Mouse (Mus musculus): ENCODE measurements around the gene Mpzl3.

DNA sequence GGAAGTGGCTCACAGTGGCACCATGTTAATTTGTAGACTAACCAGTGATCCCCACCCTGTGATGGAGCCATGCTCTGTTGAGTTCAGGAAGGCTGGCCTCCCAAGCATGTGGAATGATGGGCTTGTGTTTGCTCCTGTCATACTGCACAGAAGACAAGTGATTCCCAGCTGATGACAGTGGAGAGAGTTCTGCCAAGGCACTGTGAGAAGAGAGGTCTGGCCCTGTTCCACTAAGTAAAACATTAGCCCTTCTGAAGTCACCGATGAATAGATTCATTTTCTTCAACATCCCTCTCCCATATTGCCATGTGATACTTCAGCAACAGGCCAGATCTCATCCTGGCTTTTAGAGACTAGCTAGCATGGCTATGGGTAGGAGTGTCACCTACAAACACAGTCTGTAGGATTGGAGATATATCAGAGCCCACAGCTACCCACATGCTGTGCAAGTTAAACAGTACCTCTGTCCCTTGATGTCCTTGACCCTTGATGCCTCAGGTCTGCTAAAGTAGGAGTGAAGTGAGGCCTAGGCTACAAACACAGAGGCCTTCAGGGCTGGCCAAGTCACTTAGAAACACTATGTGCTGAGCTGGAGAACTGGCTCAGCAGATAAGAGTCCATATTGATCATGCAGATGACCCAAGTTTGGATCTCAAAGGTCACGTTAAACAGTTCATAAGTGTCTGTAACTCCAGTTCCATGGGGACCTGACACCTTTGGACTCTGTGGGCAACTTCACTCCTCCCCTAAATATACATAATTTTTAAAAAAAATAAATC, 50.8 kb downstream of the Mpzl3 start:
- no peak for TF ChIP-seq POLR2A (IDR thresholded peaks at IDR 0.05; ENCODE audit: borderline replicate concordance, control insufficient read depth, low read depth, low read length)
- no peak for TF ChIP-seq CTCF (IDR thresholded peaks at IDR 0.05; ENCODE audit: control insufficient read depth, insufficient read depth, low read length)

Data from bone marrow, adult 2 months (tissue).